ENCODE assay signal across 7 mouse cellular contexts in the genomic region with DNA sequence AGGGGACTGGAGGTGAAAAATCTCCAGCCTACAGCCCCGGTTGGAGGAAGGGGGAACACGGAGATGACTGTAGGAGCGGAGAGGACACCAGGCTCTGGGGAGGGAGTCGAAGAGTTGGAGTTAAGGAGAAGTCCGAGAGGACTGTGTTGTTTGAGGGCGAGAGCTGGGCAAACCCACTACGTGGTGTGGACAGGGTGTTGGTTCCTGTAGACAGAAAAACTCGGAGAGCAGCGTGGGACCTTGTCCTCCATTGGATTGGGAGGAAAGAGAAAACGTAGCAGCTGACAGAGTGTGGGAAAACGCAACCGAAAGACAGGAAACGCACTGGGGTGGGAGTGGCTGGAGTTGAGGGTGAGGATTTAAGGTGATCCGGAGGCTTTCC. TPM values are rescaled to one million over a fixed set of nuclear protein-coding genes. Genes with fewer than 3 reads are reported as not detected.
DNase-seq lines count a peak whose midpoint lies in the region; ATAC-seq and TF ChIP-seq lines count a peak whose summit lies in the region.

No protein-coding gene starts in this region.

- H3K27ac ChIP-seq in ES-Bruce4 (ENCODE audit: insufficient read depth, low read length) = peak overlapping the region; percentile 68
- peak overlapping the region; percentile 77 for H3K27ac ChIP-seq in forebrain, embryonic 14.5 days (ENCODE audit: low read depth, low read length)
- peak overlapping the region; percentile 88 for H3K27ac ChIP-seq in hindbrain, embryonic 16.5 days (ENCODE audit: low read depth, low read length)
- H3K27ac ChIP-seq in liver, embryonic 14.5 days = peak overlapping the region; percentile 87

- peak overlapping the region; percentile 93 for H3K4me2 ChIP-seq in forebrain, embryonic 14.5 days (ENCODE audit: low read length)
- peak overlapping the region; percentile 91 for H3K4me2 ChIP-seq in hindbrain, embryonic 16.5 days (ENCODE audit: low read length)
- peak overlapping the region; percentile 98 for H3K4me2 ChIP-seq in liver, embryonic 14.5 days (ENCODE audit: low read depth)

- H3K36me3 ChIP-seq in ES-Bruce4 (ENCODE audit: control insufficient read depth, insufficient read depth, low read length, poor library complexity, severe bottlenecking) = peaks cover 29% of the 10 kb centered on the region
- peaks cover 37% of the 10 kb centered on the region for H3K36me3 ChIP-seq in forebrain, embryonic 14.5 days (ENCODE audit: control insufficient read depth, insufficient read depth, low read length)
- H3K36me3 ChIP-seq in hindbrain, embryonic 16.5 days (ENCODE audit: control insufficient read depth, insufficient read depth, low read length) = peaks cover 21% of the 10 kb centered on the region
- H3K36me3 ChIP-seq in liver, embryonic 14.5 days (replicated peaks; ENCODE audit: control insufficient read depth, insufficient read depth, low read depth) = peaks cover 27% of the 10 kb centered on the region

- no peak for TF ChIP-seq POLR2A in ES-Bruce4 (IDR thresholded peaks at IDR 0.05; ENCODE audit: insufficient read depth, low read length)

- H3K9ac ChIP-seq in ES-Bruce4 (ENCODE audit: low read depth, poor library complexity, severe bottlenecking) = peak overlapping the region; percentile 89
- peak overlapping the region; percentile 90 for H3K9ac ChIP-seq in forebrain, embryonic 14.5 days (ENCODE audit: low read length)
- peak overlapping the region; percentile 91 for H3K9ac ChIP-seq in hindbrain, embryonic 16.5 days (ENCODE audit: low read depth, low read length)
- peak overlapping the region; percentile 98 for H3K9ac ChIP-seq in liver, embryonic 14.5 days (replicated peaks)

- peak overlapping the region; percentile 98 for H3K4me3 ChIP-seq in ES-Bruce4 (ENCODE audit: low read depth, low read length)
- peak overlapping the region; percentile 94 for H3K4me3 ChIP-seq in forebrain, embryonic 14.5 days (ENCODE audit: low read depth, low read length)
- peak overlapping the region; percentile 91 for H3K4me3 ChIP-seq in hindbrain, embryonic 16.5 days (ENCODE audit: low read length)
- peak overlapping the region; percentile 73 to 97 for H3K4me3 ChIP-seq in liver, embryonic 14.5 days (ENCODE audit: insufficient read depth in 1 of 2, low read depth in 2 of 2, low read length in 2 of 2)

- under 1% methylated on average over 14 of the region's 14 CpGs for WGBS in forebrain, embryonic 14.5 days
- WGBS in hindbrain, embryonic 16.5 days = 0% methylated on average over 14 of the region's 14 CpGs
- 0% methylated on average over 14 of the region's 14 CpGs for WGBS in liver, embryonic 14.5 days (ENCODE audit: insufficient replicate concordance)

- H3K4me1 ChIP-seq in ES-Bruce4 (ENCODE audit: control insufficient read depth, insufficient read depth, low read length) = peaks cover 3% of the 10 kb centered on the region
- H3K4me1 ChIP-seq in forebrain, embryonic 14.5 days (ENCODE audit: control insufficient read depth, insufficient read depth, low read length) = peaks cover 11% of the 10 kb centered on the region
- peaks cover 15% of the 10 kb centered on the region for H3K4me1 ChIP-seq in hindbrain, embryonic 16.5 days (ENCODE audit: control insufficient read depth, insufficient read depth, low read depth, low read length)
- H3K4me1 ChIP-seq in liver, embryonic 14.5 days (replicated peaks; ENCODE audit: control insufficient read depth in 2 of 2, insufficient read depth in 2 of 2, low read length in 1 of 2) = peaks cover 7 to 15% of the 10 kb centered on the region in 2 experiments

- DNase-seq in ZHBTc4 (ENCODE audit: low read depth, low spot score) = peak; percentile 53
- no peak for DNase-seq in forebrain, embryonic 14.5 days (ENCODE audit: low spot score)
- no peak for DNase-seq in liver, embryonic 14.5 days (ENCODE audit: low read depth in 3 of 3, low spot score in 3 of 3)
- DNase-seq in naive thymus-derived CD4-positive, alpha-beta T cell, adult 2 months (ENCODE audit: low read depth) = peak; percentile 65
- DNase-seq in B cell, adult 2 months = no peak

- TF ChIP-seq CTCF in ES-Bruce4 (IDR thresholded peaks at IDR 0.05; ENCODE audit: low read depth, low read length) = no peak
- no peak for TF ChIP-seq CTCF in liver, embryonic 14.5 days (IDR thresholded peaks at IDR 0.05; ENCODE audit: low read depth)

- H3K9me3 ChIP-seq in ES-Bruce4 (replicated peaks; ENCODE audit: control insufficient read depth, insufficient read depth, low read length, poor library complexity, severe bottlenecking) = no peaks in the 10 kb centered on the region
- no peaks in the 10 kb centered on the region for H3K9me3 ChIP-seq in forebrain, embryonic 14.5 days (replicated peaks; ENCODE audit: control insufficient read depth, low read length)
- no peaks in the 10 kb centered on the region for H3K9me3 ChIP-seq in hindbrain, embryonic 16.5 days (ENCODE audit: control insufficient read depth, low read length)
- no peaks in the 10 kb centered on the region for H3K9me3 ChIP-seq in liver, embryonic 14.5 days (ENCODE audit: control insufficient read depth, low read length)

- ATAC-seq in forebrain, embryonic 14.5 days = no peak
- ATAC-seq in hindbrain, embryonic 16.5 days = no peak
- 0 out of 2 replicates have a peak, but pooled peaks have one; percentile 1 for ATAC-seq in liver, embryonic 14.5 days (ENCODE audit: insufficient read depth)

- TF ChIP-seq EP300 in ES-Bruce4 (IDR thresholded peaks at IDR 0.05; ENCODE audit: insufficient read depth, low read depth, low read length) = no peak
- no peak for TF ChIP-seq EP300 in liver, embryonic 14.5 days (IDR thresholded peaks at IDR 0.05; ENCODE audit: low read depth)

- H3K27me3 ChIP-seq in ES-Bruce4 (ENCODE audit: control insufficient read depth, insufficient read depth, low read length, poor library complexity, severe bottlenecking) = no peaks in the 10 kb centered on the region
- H3K27me3 ChIP-seq in forebrain, embryonic 14.5 days (replicated peaks; ENCODE audit: control insufficient read depth, insufficient read depth, low read length) = no peaks in the 10 kb centered on the region
- no peaks in the 10 kb centered on the region for H3K27me3 ChIP-seq in hindbrain, embryonic 16.5 days (replicated peaks; ENCODE audit: control insufficient read depth, insufficient read depth, low read length)
- H3K27me3 ChIP-seq in liver, embryonic 14.5 days (ENCODE audit: control insufficient read depth, insufficient read depth, low read length) = no peaks in the 10 kb centered on the region

RNA-seq across cellular contexts. Expression of a gene that starts 0.6 kb away (rescaled TPM):
- 40.2 and 42.3 TPM in 2 replicates for polyA plus RNA-seq in ES-Bruce4 (2011; ENCODE audit: insufficient read depth, insufficient read length, low read depth, missing spikeins)
- 43.3 and 48.0 TPM in 2 replicates for polyA plus RNA-seq in forebrain, embryonic 14.5 days (2014; fragmentation: Nextera tagmentation; extraction: Ambion mirVana)
- polyA plus RNA-seq in hindbrain, embryonic 16.5 days (2015; fragmentation: Nextera tagmentation; extraction: Ambion mirVana) = 52.0 and 53.7 TPM in 2 replicates
- polyA plus RNA-seq in liver, embryonic 14.5 days (2012; rRNA removed) = 11.1 and 14.7 TPM in 2 replicates
- 14.8 and 15.3 TPM in 2 replicates for polyA plus RNA-seq in liver, embryonic 14.5 days (2014; fragmentation: Nextera tagmentation; extraction: Ambion mirVana)

RNA-seq across cellular contexts. Expression of a gene that starts 4.9 kb away (rescaled TPM):
- polyA plus RNA-seq in ES-Bruce4 (2011; ENCODE audit: insufficient read depth, insufficient read length, low read depth, missing spikeins) = 16.7 and 19.1 TPM in 2 replicates
- polyA plus RNA-seq in forebrain, embryonic 14.5 days (2014; fragmentation: Nextera tagmentation; extraction: Ambion mirVana) = 0.28 TPM in 1 of 2 replicates, not detected in the other
- polyA plus RNA-seq in hindbrain, embryonic 16.5 days (2015; fragmentation: Nextera tagmentation; extraction: Ambion mirVana) = 0.20 and 0.46 TPM in 2 replicates
- polyA plus RNA-seq in liver, embryonic 14.5 days (2012; rRNA removed) = 0.36 and 0.44 TPM in 2 replicates
- 0.20 and 0.29 TPM in 2 replicates for polyA plus RNA-seq in liver, embryonic 14.5 days (2014; fragmentation: Nextera tagmentation; extraction: Ambion mirVana)

RNA-seq across cellular contexts. Expression of a gene that starts 5.8 kb away (rescaled TPM):
- polyA plus RNA-seq in ES-Bruce4 (2011; ENCODE audit: insufficient read depth, insufficient read length, low read depth, missing spikeins) = 81.0 and 97.3 TPM in 2 replicates
- polyA plus RNA-seq in forebrain, embryonic 14.5 days (2014; fragmentation: Nextera tagmentation; extraction: Ambion mirVana) = 14.1 and 17.7 TPM in 2 replicates
- polyA plus RNA-seq in hindbrain, embryonic 16.5 days (2015; fragmentation: Nextera tagmentation; extraction: Ambion mirVana) = 29.2 and 32.6 TPM in 2 replicates
- 10.4 and 10.6 TPM in 2 replicates for polyA plus RNA-seq in liver, embryonic 14.5 days (2012; rRNA removed)
- 24.0 and 28.7 TPM in 2 replicates for polyA plus RNA-seq in liver, embryonic 14.5 days (2014; fragmentation: Nextera tagmentation; extraction: Ambion mirVana)

RNA-seq across cellular contexts. Expression of a gene that starts 5.8 kb away (rescaled TPM):
- 14.8 and 20.7 TPM in 2 replicates for polyA plus RNA-seq in ES-Bruce4 (2011; ENCODE audit: insufficient read depth, insufficient read length, low read depth, missing spikeins)
- 12.3 and 12.6 TPM in 2 replicates for polyA plus RNA-seq in forebrain, embryonic 14.5 days (2014; fragmentation: Nextera tagmentation; extraction: Ambion mirVana)
- polyA plus RNA-seq in hindbrain, embryonic 16.5 days (2015; fragmentation: Nextera tagmentation; extraction: Ambion mirVana) = 16.2 and 17.2 TPM in 2 replicates
- polyA plus RNA-seq in liver, embryonic 14.5 days (2012; rRNA removed) = 10.6 and 12.1 TPM in 2 replicates
- polyA plus RNA-seq in liver, embryonic 14.5 days (2014; fragmentation: Nextera tagmentation; extraction: Ambion mirVana) = 4.7 and 4.8 TPM in 2 replicates

RNA-seq across cellular contexts. Expression of a gene that starts 19.4 kb away (rescaled TPM):
- 155 and 186 TPM in 2 replicates for polyA plus RNA-seq in ES-Bruce4 (2011; ENCODE audit: insufficient read depth, insufficient read length, low read depth, missing spikeins)
- 3.8 and 4.6 TPM in 2 replicates for polyA plus RNA-seq in forebrain, embryonic 14.5 days (2014; fragmentation: Nextera tagmentation; extraction: Ambion mirVana)
- 2.5 and 2.6 TPM in 2 replicates for polyA plus RNA-seq in hindbrain, embryonic 16.5 days (2015; fragmentation: Nextera tagmentation; extraction: Ambion mirVana)
- polyA plus RNA-seq in liver, embryonic 14.5 days (2012; rRNA removed) = 37.2 and 40.8 TPM in 2 replicates
- polyA plus RNA-seq in liver, embryonic 14.5 days (2014; fragmentation: Nextera tagmentation; extraction: Ambion mirVana) = 7.2 and 7.9 TPM in 2 replicates

Comparison
In these comparisons a context has a peak if more than half of its experiments do, and no peak if none do; other contexts are left out.
1. DNase-seq: peak in ZHBTc4 (single experiment) and naive thymus-derived CD4-positive, alpha-beta T cell, adult 2 months (single experiment); none in forebrain, embryonic 14.5 days (single experiment), liver, embryonic 14.5 days (0 of 3) and B cell, adult 2 months (0 of 2).
2. RNA of a gene that starts 4.9 kb away (polyA plus RNA-seq): 16.7 to 19.1 TPM in ES-Bruce4; 0.20 to 0.46 TPM in hindbrain, embryonic 16.5 days, 0.20 to 0.44 TPM in liver, embryonic 14.5 days and 0.28 TPM in forebrain, embryonic 14.5 days; every median in the first group is over 10 times any median in the second.
3. Peak in every context shown above with its lines, with median percentiles within 50 percentile points of each other: H3K27ac ChIP-seq, H3K4me3 ChIP-seq, H3K9ac ChIP-seq and H3K4me2 ChIP-seq.